Mouse (Mus musculus): ENCODE results near the gene Dcp1b. TPM values are rescaled to one million over a fixed set of nuclear protein-coding genes. Genes with fewer than 3 reads are reported as not detected.

Gene Dcp1b
- 1 to 10 TPM; 7.3 to 8.0 TPM for total RNA-seq (2021)
- long read RNA-seq, experiment 1, transcript Dcp1b-202 (9 exons, 3,313 nt), result major isoform, 5 of 9 reads
- long read RNA-seq, experiment 1, partial matches to known transcripts, result 2 of 9 reads
- long read RNA-seq, experiment 1, other reads (novel, unspliced or antisense), result 2 of 9 reads
- long read RNA-seq, experiment 2, partial matches to known transcripts, result 2 of 7 reads
- long read RNA-seq, experiment 2, other reads (novel, unspliced or antisense), result 1 of 7 reads

DNA sequence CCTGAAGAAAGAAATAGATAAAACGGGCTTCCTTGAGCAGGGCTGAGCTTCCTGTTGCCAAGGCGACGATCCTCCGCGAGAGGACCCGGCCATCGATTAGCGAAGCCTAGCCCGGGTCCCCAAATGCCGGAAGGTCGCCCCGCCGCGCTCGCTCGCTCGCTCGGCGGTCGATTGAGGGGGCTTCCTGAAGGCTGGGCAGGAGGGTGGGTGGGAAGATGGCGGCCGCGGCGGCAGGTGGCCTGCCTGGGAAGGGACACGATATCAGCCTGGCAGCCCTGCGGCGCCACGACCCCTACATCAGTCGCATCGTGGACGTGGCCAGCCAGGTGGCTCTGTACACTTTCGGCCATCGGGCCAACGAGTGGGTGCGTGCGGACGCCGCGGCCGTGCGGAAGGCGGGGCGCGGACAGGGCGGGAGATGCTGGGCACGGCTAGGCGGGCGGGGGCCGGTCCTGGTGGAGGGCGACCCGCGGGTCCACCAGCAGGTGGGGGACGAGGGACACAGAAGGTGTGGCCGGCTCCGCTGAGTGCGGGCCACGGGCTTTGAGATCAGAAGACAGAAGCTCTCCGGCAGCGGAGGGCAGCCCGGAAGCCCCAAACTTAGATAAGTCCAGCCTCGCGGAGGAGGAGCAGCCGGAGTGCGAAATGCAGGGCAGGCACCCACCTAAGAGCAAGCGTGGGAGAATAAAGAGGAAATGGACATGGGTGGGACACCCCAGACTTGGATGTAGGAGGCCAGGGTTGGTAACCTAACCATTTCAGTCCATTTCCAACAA lies at the start of gene Dcp1b:
Gene Dcp1b (plus strand): TSS at position 176 of the 776 bp plus-strand sequence.
- peak; percentile 78 to 89 for DNase-seq (ENCODE audit: low spot score in 2 of 2)

DNA sequence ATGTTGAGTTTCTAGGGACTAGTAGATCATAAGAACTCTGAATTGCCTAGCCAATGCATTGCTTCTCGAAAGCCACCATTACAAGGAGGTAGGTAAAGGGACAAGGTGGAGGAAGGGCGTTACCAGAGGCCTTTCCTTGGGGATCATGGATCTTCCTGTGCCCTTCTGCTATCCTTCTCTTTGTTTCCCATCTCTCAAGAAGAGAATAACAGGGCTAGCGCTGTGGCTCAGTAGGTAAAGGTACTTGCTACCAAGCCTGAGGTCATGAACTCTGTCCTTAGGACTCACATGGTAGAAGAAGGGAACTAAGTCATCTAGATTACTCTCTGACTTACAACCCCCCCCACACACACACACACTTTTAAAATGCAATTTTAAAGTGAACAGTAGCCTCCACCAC lies 48.1 kb upstream of the Dcp1b start:
- DNase-seq (ENCODE audit: low spot score in 2 of 2), result no peak

DNA sequence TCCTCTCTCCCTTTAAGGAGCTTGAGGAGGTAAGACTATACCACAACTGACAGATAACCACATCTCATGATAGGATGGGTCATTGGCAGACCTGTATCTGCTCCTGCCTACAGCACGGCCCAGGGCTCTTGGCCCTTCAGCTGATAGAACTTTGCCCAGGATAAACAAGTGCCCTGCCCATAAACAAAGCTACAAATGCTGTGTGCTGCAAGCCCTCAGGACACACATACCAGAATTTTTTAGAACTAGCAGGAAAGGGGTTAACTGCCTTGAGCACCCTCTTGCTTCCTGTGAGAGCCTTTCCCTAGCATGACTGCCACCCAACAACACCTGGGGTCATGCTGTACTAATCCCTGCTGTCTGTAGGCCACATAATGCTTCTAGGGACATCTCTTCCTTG lies 47.0 kb upstream of the Dcp1b start:
- no peak for DNase-seq (ENCODE audit: low spot score in 2 of 2)

DNA sequence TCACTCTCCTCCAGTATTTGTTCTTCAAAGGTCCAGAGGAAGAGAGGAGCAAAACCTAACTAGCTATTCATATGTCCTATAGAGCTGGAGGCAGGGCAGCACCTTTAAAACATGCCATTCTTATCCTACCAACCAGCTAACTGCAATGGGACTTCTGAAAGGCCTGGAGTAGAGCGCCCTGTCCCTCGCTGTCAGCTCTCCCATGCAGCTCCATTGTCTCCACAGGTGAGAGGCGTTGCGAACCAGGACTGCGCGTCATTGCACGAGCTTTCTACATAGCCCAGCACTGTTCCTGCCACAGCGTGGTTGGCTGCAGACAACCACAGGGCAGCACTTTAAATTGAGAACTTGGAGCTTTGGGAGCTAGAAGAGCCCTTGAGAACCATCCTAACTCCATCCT lies 46.5 kb upstream of the Dcp1b start:
- no peak for DNase-seq (ENCODE audit: low spot score in 2 of 2)

DNA sequence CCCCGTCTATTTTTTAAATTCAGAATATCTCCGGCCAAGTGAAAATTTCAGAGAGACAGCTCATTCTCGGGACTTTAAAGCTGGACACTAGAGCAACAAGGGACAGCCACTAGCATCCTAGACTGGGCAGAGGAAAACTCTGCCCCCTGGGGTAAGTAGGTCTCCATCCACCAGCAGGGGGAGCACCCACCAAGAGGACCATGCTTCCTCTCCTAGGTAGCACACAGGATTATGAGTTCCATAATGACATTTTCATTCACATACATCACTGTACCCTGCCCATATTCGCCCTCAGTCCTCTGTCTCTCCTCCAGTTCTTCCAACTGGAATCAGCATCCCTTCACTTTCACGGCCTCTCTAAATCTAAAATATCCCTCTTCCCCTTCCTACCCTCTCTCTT lies 45.4 kb upstream of the Dcp1b start:
- no peak for DNase-seq (ENCODE audit: low spot score in 2 of 2)

DNA sequence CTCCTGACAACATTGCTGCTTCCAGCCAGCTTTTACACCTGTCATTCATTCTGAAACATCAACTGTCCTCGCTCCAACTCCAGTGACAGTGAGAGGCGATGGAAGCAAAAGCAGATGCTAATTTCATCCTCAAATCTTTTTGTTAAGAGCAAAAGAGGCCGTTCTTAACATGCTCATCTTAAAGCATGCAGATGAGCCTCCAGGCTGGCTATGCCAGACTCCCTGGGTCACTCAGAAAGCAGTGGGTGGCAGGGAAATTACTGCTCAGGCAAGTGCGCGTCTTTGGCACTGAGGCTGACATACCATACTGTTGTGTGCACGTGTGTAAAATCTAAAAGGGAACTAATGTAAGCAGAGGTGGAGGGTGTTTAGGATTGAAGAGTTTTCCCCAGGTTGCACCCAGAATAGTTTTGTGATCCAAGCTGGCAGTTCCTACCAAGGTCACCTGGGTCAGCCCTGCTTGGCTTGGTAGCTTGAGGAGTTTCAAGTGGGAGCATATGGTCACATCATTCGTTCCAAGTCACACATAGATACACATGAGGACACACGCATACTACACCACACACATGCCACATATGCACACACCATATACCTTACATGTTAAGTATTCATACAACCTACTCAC lies 42.8 kb upstream of the Dcp1b start:
- no peak for DNase-seq (ENCODE audit: low spot score in 2 of 2)

DNA sequence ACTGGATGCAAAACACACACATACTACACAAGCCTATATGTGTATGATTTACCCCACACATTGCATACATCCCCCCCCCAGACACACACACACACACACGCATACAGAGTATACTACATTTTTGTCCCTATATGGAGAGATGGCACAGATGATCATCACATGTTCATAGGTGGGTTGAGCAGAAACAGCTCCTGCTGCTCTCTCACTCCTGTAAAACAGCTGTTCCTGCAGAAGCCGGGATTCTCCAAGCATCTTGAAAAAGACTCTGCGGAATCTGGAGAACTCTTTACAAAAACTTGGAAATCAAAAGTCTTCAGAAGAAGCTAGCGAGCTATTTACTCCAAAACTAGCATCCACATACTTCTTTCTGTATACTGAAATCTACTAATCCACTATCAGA lies 42.2 kb upstream of the Dcp1b start:
- no peak for DNase-seq (ENCODE audit: low spot score in 2 of 2)

DNA sequence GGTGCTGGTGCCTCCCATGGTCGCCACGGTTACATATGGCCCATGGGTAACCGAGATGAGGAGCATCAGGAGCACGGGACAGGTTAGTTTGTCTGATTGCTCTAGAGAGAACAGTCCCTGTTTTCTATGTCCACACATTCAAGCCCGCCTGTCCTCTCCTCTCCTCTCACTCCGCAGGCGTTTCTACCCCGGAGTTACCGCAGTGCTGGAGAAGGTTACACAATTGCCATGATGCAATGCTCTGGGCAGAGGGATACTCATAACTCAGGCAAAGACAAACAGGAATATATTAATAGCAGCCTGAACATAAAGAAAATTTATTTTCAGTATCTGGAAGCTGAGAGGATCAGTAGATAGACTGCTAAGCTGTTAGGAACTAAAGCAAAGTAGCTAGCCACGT lies 37.3 kb upstream of the Dcp1b start:
- no peak for DNase-seq (ENCODE audit: low spot score in 2 of 2)

DNA sequence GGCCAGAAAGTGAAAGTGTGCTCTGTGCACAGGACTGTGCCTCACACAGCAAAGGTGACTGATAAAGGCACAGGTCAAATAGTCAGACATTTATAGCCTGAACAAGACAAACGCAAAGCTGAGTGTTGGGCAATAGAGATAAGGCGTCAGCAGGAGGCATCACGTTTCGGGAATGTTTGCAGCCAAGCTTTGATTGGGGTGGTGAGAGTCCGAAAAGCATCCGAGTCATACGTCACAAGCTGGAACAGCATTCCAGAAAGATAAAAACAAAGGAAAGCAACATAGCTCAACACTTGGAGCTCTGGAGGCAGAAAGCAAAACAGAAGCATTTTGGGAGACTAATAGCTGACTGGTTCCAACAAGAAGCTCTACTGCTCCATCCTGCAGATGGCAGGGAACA lies 35.5 kb upstream of the Dcp1b start:
- DNase-seq (ENCODE audit: low spot score in 2 of 2), result no peak

DNA sequence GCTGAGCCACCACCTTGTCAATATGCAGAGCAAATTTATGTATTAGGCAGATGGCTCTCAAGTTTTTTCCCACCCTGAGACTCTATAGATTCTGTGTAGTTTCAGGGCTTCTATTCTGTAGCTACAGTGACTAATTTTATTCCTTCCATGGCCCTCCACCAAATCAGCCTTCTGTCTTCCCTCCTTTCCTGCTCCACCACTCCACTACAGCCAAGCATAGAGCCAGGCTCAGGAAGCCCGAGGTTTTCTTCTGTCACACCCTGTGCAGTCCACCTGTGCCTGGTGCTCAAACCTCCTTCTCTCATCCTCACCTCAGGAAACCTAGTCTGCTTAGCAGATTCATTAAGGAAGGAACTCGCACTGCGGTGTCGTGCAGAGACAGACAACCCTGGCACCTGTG lies 29.9 kb upstream of the Dcp1b start:
- DNase-seq (ENCODE audit: low spot score in 2 of 2), result no peak

DNA sequence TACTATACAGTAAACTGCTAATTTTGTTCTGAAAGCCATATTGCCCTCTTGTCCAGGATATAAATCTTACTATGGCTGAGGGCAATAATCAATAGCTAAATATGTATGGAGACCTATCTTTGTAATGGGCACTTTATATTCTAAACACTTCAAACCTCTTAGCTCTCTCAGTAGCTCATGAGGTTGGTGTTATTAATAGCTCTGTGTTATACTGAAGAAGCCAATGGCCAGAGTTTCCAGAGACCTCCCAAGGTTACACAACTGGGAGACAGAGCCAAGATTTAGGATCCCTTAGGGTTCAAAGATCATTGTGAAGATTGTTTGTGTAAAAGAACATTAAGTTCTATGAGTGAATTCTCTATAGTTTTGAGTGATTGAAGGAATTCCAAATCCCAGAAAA lies 9.4 kb upstream of the Dcp1b start:
- no peak for DNase-seq (ENCODE audit: low spot score in 2 of 2)

DNA sequence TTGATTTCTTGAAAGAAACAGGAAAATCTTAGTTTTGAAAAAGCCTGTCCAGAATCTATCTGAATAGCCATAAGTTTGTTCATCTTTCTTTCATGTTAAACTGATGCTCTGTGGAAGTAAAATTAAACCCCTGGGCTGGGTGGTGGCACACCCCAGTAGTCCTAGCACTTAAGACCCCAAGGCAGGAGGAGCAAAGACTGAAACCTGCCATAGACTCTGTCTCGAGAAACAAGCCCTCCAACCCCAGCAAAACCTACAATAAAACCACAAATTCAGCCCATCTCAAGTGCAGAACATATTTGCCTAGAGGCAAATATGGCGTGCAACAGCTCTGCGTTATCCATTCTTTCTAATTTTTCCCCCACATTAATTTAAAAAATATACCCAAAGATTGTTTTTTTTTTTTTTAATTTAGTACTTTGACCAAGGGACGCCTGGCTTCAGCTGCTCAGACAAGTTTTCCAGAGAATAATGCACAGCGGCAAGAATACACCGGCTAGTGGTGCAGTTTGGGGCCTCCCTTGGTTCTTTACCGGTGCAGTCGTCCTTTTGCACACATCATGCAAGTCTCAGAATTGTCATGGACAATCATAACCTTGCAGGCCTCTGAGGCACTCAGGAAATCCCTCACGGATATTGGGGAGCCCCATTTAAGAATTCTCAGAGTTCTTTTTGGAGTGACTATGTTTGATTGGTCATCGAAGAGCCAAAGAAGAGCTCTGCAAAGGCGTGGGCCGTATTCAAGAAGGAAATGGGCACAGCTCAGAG lies 562 bp upstream of the Dcp1b start:
- DNase-seq (ENCODE audit: low spot score in 2 of 2), result no peak

DNA sequence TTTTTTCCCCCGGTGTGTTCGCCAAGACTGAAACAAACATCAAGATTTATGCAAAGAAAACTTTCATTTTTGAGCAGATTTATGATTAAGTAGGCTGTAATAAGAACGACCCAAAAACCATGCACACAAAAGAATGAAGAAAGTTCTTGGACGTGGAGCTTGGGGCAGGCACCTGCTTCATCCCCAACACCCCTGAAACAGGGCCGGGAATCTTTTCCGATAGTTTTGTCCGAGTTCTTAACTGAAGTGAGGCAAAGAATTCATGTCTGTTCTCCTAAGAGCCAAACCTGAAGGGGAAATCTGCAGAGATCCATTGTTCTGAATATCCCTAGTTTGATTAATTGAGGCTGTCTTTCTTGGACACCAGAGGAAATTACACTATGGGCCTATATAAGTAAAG lies 1.1 kb downstream of the Dcp1b start:
- DNase-seq (ENCODE audit: low spot score in 2 of 2), result no peak

DNA sequence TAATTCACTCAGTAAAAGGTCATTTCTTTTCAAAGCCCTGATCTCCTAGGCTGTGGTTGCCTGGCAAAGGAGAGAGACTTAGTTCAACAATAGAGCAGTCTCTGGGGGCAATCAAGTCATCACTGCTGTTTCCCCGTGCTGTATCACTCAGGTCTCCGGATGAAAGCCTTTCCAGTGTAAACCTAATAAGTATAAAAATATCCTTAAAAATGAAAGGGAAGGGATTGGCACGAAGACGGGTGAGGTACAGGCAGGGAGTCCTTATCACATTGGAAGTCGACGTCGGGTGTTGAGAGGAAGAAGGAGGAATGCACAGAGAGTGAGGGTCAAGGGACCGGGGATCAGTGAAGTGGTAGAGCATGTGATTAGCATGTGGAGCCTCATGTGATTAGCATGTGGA lies 2.0 kb downstream of the Dcp1b start:
- DNase-seq (ENCODE audit: low spot score in 2 of 2), result no peak

DNA sequence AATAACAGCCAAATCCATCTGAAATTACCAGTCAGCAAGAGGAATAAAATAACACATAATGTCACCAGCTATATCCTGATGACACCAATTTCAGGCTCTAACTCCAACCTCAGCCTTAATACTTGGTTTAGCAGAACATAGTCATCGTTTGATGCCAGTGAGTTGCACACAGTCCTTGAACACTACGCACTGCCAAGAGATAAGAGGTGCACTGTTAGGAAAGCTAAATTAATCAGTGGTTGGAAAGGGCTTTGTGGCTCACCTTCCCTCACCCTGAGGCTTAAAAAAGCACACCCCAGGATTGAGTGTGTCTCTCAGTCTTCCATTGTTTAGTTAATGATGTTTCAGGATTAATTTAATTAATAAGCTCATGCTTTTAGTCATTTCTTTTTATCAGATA lies 5.1 kb downstream of the Dcp1b start:
- no peak for DNase-seq (ENCODE audit: low spot score in 2 of 2)

DNA sequence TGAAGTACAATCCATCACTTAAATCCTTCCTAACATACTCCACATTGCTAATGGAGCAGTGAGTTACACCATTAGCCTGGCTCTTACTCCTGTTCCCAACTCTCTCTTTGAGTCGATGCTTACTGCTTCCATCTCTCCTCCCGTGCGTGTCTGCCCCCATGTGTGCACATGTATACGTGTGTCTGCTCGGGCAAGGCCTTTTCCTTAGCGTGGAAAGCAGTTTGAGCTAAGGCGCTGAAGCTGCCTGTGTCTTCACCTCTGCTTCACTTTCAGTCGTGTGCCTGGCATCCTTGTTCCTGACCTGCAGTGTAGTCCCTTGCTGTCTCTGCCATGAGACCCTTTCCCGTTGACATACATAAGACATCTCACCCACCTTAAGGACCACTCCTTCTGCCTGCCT lies 7.2 kb downstream of the Dcp1b start:
- no peak for DNase-seq (ENCODE audit: low spot score in 2 of 2)

DNA sequence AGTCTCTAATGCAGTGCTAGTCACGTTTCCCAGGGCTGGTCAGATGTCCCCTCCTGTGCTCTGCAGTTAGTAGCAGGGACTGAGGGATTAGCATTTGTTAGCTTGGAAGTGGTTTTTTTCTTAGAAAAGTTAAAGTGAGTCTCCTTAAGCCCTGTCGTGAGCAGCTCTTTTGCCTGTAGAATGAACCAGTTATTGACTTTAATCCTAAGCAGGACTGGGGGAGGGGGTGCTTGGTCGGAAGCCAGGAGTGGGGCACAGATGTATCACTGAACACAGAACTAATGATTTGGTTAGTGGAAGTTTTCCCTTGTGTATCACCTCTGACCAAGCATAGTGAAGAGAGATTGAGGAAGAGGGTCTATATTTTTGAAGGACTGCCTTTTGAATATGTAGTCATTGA lies 8.7 kb downstream of the Dcp1b start:
- DNase-seq (ENCODE audit: low spot score in 2 of 2), result no peak

DNA sequence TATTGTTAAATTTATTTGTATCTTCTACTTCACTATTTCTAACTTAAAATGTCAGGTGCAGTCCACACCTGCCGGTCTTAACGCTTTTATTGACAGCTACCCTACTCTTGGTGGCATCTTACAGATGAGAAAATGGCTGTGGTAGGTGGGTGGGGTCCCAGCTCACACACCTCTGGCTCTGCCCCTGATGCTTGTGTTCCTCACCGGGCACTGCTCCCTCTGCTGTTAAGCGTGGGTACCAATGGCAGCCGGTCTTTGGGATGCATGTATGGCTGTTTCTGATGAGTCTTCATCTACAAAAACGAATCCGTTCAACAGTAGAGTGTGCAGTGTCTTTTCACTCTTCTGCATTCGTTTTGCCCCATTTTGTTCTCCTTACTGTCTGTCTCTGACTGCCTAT lies 11.6 kb downstream of the Dcp1b start:
- no peak for DNase-seq (ENCODE audit: low spot score in 2 of 2)

DNA sequence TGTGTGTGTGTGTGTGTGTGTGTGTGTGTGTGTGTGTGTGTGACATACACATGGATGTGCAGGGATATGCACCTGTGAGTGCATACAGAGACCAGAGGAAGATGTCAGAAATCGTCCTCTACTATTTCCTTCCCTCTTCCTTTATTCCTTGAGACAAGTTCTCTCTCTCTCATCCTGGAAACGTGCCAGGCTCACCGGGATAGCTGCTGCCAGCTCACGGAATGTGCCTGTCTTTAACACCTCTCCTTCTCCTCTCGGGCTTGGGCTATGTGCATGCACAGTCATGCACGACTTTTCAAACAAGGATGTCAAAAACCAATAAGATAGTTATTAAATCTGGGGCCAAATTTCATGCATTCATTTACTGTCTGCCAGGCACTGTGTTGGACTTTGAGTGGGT lies 12.6 kb downstream of the Dcp1b start:
- DNase-seq (ENCODE audit: low spot score in 2 of 2), result no peak

DNA sequence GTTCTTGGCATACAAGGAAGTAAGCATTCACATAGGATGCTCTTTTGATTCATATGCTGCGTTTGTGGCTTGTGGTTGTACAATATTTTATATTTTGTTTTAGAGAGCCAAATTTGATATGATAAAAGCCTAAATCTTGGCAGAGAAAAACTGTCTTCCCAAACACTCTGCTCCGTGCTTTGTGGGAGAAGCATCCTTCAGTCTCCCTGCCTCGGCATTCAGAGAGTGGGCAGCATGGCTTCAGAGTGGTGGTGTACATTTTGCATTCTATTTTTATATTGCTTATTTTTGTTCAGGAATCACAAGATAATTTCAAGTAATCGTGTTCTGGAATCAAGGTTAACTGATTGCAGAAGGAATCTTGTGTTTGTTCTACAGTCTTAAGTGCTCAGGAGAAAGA lies 16.4 kb downstream of the Dcp1b start:
- DNase-seq (ENCODE audit: low spot score in 2 of 2), result no peak

DNA sequence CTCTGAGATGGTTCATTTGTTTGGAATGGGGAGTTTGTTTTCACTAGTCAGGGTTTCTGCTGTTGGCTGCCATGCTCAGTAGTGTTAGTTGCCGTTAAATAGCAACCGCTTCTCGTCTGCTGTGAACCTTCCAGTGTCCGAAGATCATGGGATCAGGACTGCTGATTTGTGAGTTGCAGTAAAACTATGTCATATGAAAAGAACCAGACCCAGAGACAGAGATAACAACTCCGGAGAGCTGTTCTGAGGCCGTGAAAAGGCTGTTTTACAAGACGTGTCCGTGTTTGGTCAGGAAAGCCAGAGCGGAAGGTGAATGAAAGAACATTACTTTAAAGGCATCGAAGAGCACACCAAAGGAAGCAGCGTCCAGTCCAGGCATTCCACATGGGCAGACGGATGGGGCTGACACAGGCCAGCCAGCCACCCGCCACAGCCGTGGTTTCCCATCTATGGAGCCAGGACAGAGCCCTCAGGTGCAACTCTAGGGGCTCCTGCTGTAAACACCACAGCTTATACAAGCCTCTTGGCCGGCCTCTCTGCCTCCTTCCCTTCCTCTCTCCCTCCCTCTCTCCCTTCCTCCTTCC lies 18.6 kb downstream of the Dcp1b start:
- DNase-seq (ENCODE audit: low spot score in 2 of 2), result no peak

DNA sequence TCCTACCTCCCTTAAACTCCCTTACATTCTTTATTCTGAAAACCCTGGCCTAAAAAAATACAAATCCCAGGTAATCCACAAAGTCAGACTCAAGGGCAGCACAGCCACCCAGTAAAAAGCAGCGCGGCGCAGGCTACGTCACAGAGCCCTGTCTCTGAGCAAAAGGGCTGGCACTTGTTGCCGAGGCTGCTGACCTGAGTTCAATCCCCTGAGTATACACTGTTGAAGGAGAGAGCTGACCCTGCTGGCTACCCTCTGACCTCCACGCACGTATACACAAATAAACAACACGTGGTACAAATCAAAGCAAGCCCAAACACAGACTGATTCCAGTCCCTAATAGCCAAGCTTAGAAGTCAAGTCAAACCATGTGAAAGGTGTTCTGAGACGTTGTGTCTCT lies 19.1 kb downstream of the Dcp1b start:
- no peak for DNase-seq (ENCODE audit: low spot score in 2 of 2)

Measured in gastrocnemius, postnatal 4 days (tissue).